Mouse (Mus musculus): Measurements from ENCODE around the gene Tbccd1. TPM values are rescaled to one million over a fixed set of nuclear protein-coding genes. Genes with fewer than 3 reads are reported as not detected.

Gene Tbccd1
- total RNA-seq, 2 experiments from 2014 or later = 11.9 to 14.6 TPM

- Histone ChIP-seq H3K27ac (no peak overlapping the region), H3K4me3 (no peak overlapping the region)
- no peak for DNase-seq (ENCODE audit: extremely low spot score in 1 of 2, low spot score in 2 of 2)
- intact Hi-C loops (cut with DNase I) = no loop called here
- TF ChIP-seq CTCF (IDR thresholded peaks at IDR 0.05) = no peak
Measured at GRCm38 (mm10) chr16:22848331-22848730, 9.1 kb downstream of the Tbccd1 start.

- no peak for DNase-seq (ENCODE audit: extremely low spot score in 1 of 2, low spot score in 2 of 2)
- Histone ChIP-seq H3K27ac (no peak overlapping the region), H3K4me3 (no peak overlapping the region)
- TF ChIP-seq CTCF (IDR thresholded peaks at IDR 0.05) = no peak
- intact Hi-C loops (cut with DNase I) = no loop called here
Measured at GRCm38 (mm10) chr16:22847686-22848085, 9.8 kb downstream of the Tbccd1 start.

GRCm38 (mm10) chr16:22845481-22845880, 12.0 kb downstream of the Tbccd1 start:
- no peak overlapping the region for H3K27ac ChIP-seq
- intact Hi-C loops (cut with DNase I) = no loop called here
- DNase-seq (ENCODE audit: extremely low spot score in 1 of 2, low spot score in 2 of 2) = no peak
- H3K4me3 ChIP-seq = no peak overlapping the region
- TF ChIP-seq CTCF (IDR thresholded peaks at IDR 0.05) = no peak

GRCm38 (mm10) chr16:22844834-22845233, 12.6 kb downstream of the Tbccd1 start:
- intact Hi-C loops (cut with DNase I) = no loop called here
- H3K27ac ChIP-seq = peak overlapping the region; percentile 68
- peak overlapping the region; percentile 83 for H3K4me3 ChIP-seq
- no peak for TF ChIP-seq CTCF (IDR thresholded peaks at IDR 0.05)
- DNase-seq (ENCODE audit: extremely low spot score in 1 of 2, low spot score in 2 of 2) = no peak

GRCm38 (mm10) chr16:22844061-22844801, 13.2 kb downstream of the Tbccd1 start:
- H3K4me3 ChIP-seq = peak overlapping the region; percentile 83
- peak; percentile 70 to 77 for DNase-seq (ENCODE audit: extremely low spot score in 1 of 2, low spot score in 2 of 2)
- peak overlapping the region; percentile 83 for H3K27ac ChIP-seq
- intact Hi-C loops (cut with DNase I) = no loop called here
- TF ChIP-seq CTCF (IDR thresholded peaks at IDR 0.05) = no peak

- H3K27ac ChIP-seq = no peak overlapping the region
- no peak overlapping the region for H3K4me3 ChIP-seq
- TF ChIP-seq CTCF (IDR thresholded peaks at IDR 0.05) = no peak
- intact Hi-C loops (cut with DNase I) = no loop called here
- DNase-seq (ENCODE audit: extremely low spot score in 1 of 2, low spot score in 2 of 2) = no peak
Measured at GRCm38 (mm10) chr16:22842871-22843270, 14.6 kb downstream of the Tbccd1 start.

- H3K4me3 ChIP-seq = no peak overlapping the region
- TF ChIP-seq CTCF (IDR thresholded peaks at IDR 0.05) = no peak
- 0 out of 2 replicates have a peak overlapping the region, but pooled peaks have one; percentile 62 for H3K27ac ChIP-seq
- DNase-seq (ENCODE audit: extremely low spot score in 1 of 2, low spot score in 2 of 2) = no peak
- intact Hi-C loops (cut with DNase I) = no loop called here
Measured at GRCm38 (mm10) chr16:22839146-22839857, 18.2 kb downstream of the Tbccd1 start.

- Histone ChIP-seq H3K27ac (no peak overlapping the region), H3K4me3 (no peak overlapping the region)
- no peak for TF ChIP-seq CTCF (IDR thresholded peaks at IDR 0.05)
- no peak for DNase-seq (ENCODE audit: extremely low spot score in 1 of 2, low spot score in 2 of 2)
- intact Hi-C loops (cut with DNase I) = no loop called here
Measured at GRCm38 (mm10) chr16:22832932-22833525, 24.4 kb downstream of the Tbccd1 start.

- Histone ChIP-seq H3K4me3 (no peak overlapping the region), H3K27ac (no peak overlapping the region)
- peak; percentile 40 to 57 for DNase-seq (ENCODE audit: extremely low spot score in 1 of 2, low spot score in 2 of 2)
- intact Hi-C loops (cut with DNase I) = no loop called here
- TF ChIP-seq CTCF (IDR thresholded peaks at IDR 0.05) = peak; percentile 67
Measured at GRCm38 (mm10) chr16:22820731-22821130, 36.7 kb downstream of the Tbccd1 start.

GRCm38 (mm10) chr16:22811477-22811876, 46.0 kb downstream of the Tbccd1 start, which contains the start of gene Crygs:
Crygs (minus strand) TSS chr16:22811577.
- intact Hi-C loops (cut with DNase I) = no loop called here
- DNase-seq (ENCODE audit: extremely low spot score in 1 of 2, low spot score in 2 of 2) = no peak
- TF ChIP-seq CTCF (IDR thresholded peaks at IDR 0.05) = no peak
- no peak within 1 kb of the TSS for H3K4me3 ChIP-seq
- H3K27ac ChIP-seq = no peak within 1 kb of the TSS

GRCm38 (mm10) chr16:22807468-22808070, 49.9 kb downstream of the Tbccd1 start:
- peak; percentile 64 for TF ChIP-seq CTCF (IDR thresholded peaks at IDR 0.05)
- H3K4me3 ChIP-seq = peak overlapping the region; percentile 25; the same call in 1 of the 2 replicates
- no peak overlapping the region for H3K27ac ChIP-seq
- DNase-seq (ENCODE audit: extremely low spot score in 1 of 2, low spot score in 2 of 2) = peak; percentile 63 to 67
- intact Hi-C loops (cut with DNase I) = loop anchor here (1.0 to 2.0 kb wide), 2 partner anchors 243 to 505 kb away; no protein-coding TSS in a partner anchor

- no peak for DNase-seq (ENCODE audit: extremely low spot score in 1 of 2, low spot score in 2 of 2)
- TF ChIP-seq CTCF (IDR thresholded peaks at IDR 0.05) = no peak
- no peak overlapping the region for H3K4me3 ChIP-seq
- intact Hi-C loops (cut with DNase I) = no loop called here
- no peak overlapping the region for H3K27ac ChIP-seq
Measured at GRCm38 (mm10) chr16:22802786-22803185, 54.7 kb downstream of the Tbccd1 start.
